ENCODE assay signal across 20 mouse cellular contexts in the genomic region with DNA sequence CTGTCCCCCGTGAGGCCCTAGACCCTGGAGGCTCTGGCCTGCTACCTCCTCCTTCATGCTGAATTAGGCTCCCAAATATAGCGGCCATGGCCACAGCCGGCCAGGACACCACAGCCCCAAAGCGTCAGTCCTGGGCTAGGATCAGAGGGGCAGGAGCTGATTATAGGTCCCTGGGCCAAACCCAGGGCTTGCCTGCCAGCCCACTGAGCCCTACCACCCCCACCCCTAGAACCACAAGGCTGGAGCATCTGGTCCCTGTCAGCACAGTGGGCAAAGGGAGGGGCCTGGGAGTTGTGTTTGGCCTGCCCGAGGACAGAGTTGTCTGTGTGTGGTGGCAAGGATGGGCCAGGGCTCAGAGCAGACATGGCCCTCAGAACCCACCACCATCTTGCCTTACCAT. TPM values are rescaled to one million over a fixed set of nuclear protein-coding genes. Genes with fewer than 3 reads are reported as not detected.
"Had no signal": no experiment of that assay in that cellular context is flagged by ENCODE, and none has a peak within 500 bp of the region (broad histone marks: within the 10 kb centered on the region; RNA-seq: fewer than 3 reads in every experiment).

No protein-coding gene starts in this region.

- H3K4me1 ChIP-seq: midbrain, embryonic 13.5 days; neural tube, embryonic 15.5 days had no signal

- H3K4me2 ChIP-seq: liver, embryonic 11.5 days; lung, embryonic 14.5 days; midbrain, embryonic 13.5 days; neural tube, embryonic 15.5 days had no signal

- H3K9ac ChIP-seq: lung, embryonic 14.5 days; midbrain, embryonic 13.5 days; neural tube, embryonic 15.5 days had no signal

- DNase-seq: kidney, adult 11 months; layer of hippocampus, adult 9-11 months; lung, embryonic 14.5 days; lung, postnatal 10 days; right cerebral cortex, adult 18-20 months; thymus, postnatal 36 days had no signal

- H3K9me3 ChIP-seq: megakaryocyte, embryonic 14.5 days; midbrain, embryonic 13.5 days; neural tube, embryonic 15.5 days had no signal

- H3K27ac ChIP-seq: kidney, postnatal 0 days; midbrain, embryonic 13.5 days; neural tube, embryonic 15.5 days had no signal

- H3K36me3 ChIP-seq: midbrain, embryonic 13.5 days; neural tube, embryonic 15.5 days had no signal

- ATAC-seq: midbrain, embryonic 13.5 days had no signal

- H3K27me3 ChIP-seq: midbrain, embryonic 13.5 days; neural tube, embryonic 15.5 days had no signal

- H3K4me3 ChIP-seq: megakaryocyte, embryonic 14.5 days; midbrain, embryonic 13.5 days; myocyte; neural tube, embryonic 15.5 days had no signal

RNA-seq across cellular contexts. Expression of a gene that starts 16.2 kb away (rescaled TPM):
- total RNA-seq: layer of hippocampus, adult 18-20 months; layer of hippocampus, postnatal 36 days had no signal
- polyA plus RNA-seq: midbrain, embryonic 13.5 days; small intestine, adult 2 months had no signal

RNA-seq across cellular contexts. Expression of a gene that starts 40.1 kb away (rescaled TPM):
- total RNA-seq: layer of hippocampus, adult 18-20 months; layer of hippocampus, postnatal 36 days had no signal
- polyA plus RNA-seq: kidney, postnatal 0 days; limb, embryonic 11.5 days; liver, embryonic 11.5 days; liver, embryonic 16.5 days; lung, embryonic 14.5 days; midbrain, embryonic 13.5 days; myocyte; neural tube, embryonic 11.5 days; neural tube, embryonic 15.5 days; small intestine, adult 2 months; stomach, embryonic 16.5 days; thymus, postnatal 0 days had no signal

RNA-seq across cellular contexts. Expression of a gene that starts 56.0 kb away (rescaled TPM):
- total RNA-seq: layer of hippocampus, adult 18-20 months; layer of hippocampus, postnatal 36 days had no signal
- polyA plus RNA-seq: kidney, postnatal 0 days; limb, embryonic 11.5 days; liver, embryonic 11.5 days; liver, embryonic 16.5 days; lung, embryonic 14.5 days; midbrain, embryonic 13.5 days; myocyte; neural tube, embryonic 11.5 days; neural tube, embryonic 15.5 days; small intestine, adult 2 months; stomach, embryonic 16.5 days had no signal
